Mouse (Mus musculus) megakaryocyte, embryonic 14.5 days (primary cell): ENCODE results near the gene Btbd8.

Experiments
- FLI1 ChIP-seq: IDR thresholded peaks from 2 replicates; pipeline ENCODE4 v1.6.1; 2012; ENCODE audit warnings: low read length, inconsistent platforms, mixed read lengths
- GATA1 ChIP-seq: IDR thresholded peaks from 3 replicates; pipeline ENCODE4 v1.6.1; 2012; ENCODE audit warnings: mixed read lengths, low read length, inconsistent platforms, borderline replicate concordance

- TF ChIP-seq GATA1: no peak
- no peak for TF ChIP-seq FLI1
Measured at GRCm38 (mm10) chr5:107545927-107546326, 108.1 kb downstream of the Btbd8 start.
